Mouse (Mus musculus) retina, embryonic 14.5 days (tissue): Measurements from ENCODE around the gene Stard7.
"Not testable (repeated sequence)": the region's sequence is repeated elsewhere in the genome, so short reads cannot be mapped to it uniquely, and the experiment has no call there.

Experiments used
- DNase-seq: peaks from one replicate; pipeline ENCODE4 v3.0.0-alpha.2; 2015; ENCODE audit warnings: low spot score

The Stard7 gene

GRCm38 (mm10) chr2:127269491-127270299, at the start of gene Stard7:
Stard7 (plus strand) TSS chr2:127270218.
- peak; percentile 97 for DNase-seq

GRCm38 (mm10) chr2:127225261-127225660, 44.8 kb upstream of the Stard7 start:
- DNase-seq = no peak

GRCm38 (mm10) chr2:127237897-127238610, 32.0 kb upstream of the Stard7 start:
- no peak for DNase-seq

GRCm38 (mm10) chr2:127240065-127240464, 30.0 kb upstream of the Stard7 start:
- no peak for DNase-seq

- peak; percentile 98 for DNase-seq
Observed at GRCm38 (mm10) chr2:127247592-127248333, 22.3 kb upstream of the Stard7 start, which contains the start of the genes Ciao1 and Tmem127. Ciao1 (minus strand) TSS chr2:127247816. Tmem127 (plus strand) TSS chr2:127247908.

- peak; percentile 63 for DNase-seq
Observed at GRCm38 (mm10) chr2:127248334-127249004, 21.5 kb upstream of the Stard7 start.

GRCm38 (mm10) chr2:127250291-127251008, 19.6 kb upstream of the Stard7 start:
- no peak for DNase-seq

GRCm38 (mm10) chr2:127251457-127251856, 18.6 kb upstream of the Stard7 start:
- DNase-seq = no peak

- DNase-seq = no peak
Observed at GRCm38 (mm10) chr2:127251880-127252527, 18.0 kb upstream of the Stard7 start.

- DNase-seq = no peak
Observed at GRCm38 (mm10) chr2:127252787-127253186, 17.2 kb upstream of the Stard7 start.

- DNase-seq = no peak
Observed at GRCm38 (mm10) chr2:127254604-127255134, 15.3 kb upstream of the Stard7 start.

- no peak for DNase-seq
Observed at GRCm38 (mm10) chr2:127255294-127255693, 14.7 kb upstream of the Stard7 start.

GRCm38 (mm10) chr2:127259340-127259739, 10.7 kb upstream of the Stard7 start:
- DNase-seq = no peak

GRCm38 (mm10) chr2:127262480-127262879, 7.5 kb upstream of the Stard7 start:
- no peak for DNase-seq

GRCm38 (mm10) chr2:127267854-127268253, 2.2 kb upstream of the Stard7 start:
- no peak for DNase-seq

GRCm38 (mm10) chr2:127270300-127271041, 453 bp downstream of the Stard7 start:
- DNase-seq = peak; percentile 89

- peak; percentile 45 for DNase-seq
Observed at GRCm38 (mm10) chr2:127271042-127271515, 1.1 kb downstream of the Stard7 start.

GRCm38 (mm10) chr2:127272049-127272448, 2.0 kb downstream of the Stard7 start:
- not testable (repeated sequence) for DNase-seq

- no peak for DNase-seq
Observed at GRCm38 (mm10) chr2:127272806-127273205, 2.8 kb downstream of the Stard7 start.
